Mouse (Mus musculus): ENCODE results near the gene Larp1. TPM values are rescaled to one million over a fixed set of nuclear protein-coding genes. Genes with fewer than 3 reads are reported as not detected.
"Not testable (repeated sequence)": the region's sequence is repeated elsewhere in the genome, so short reads cannot be mapped to it uniquely, and the experiment has no call there.

Gene Larp1
- polyA plus RNA-seq, 1 experiment from 2014 or later, result 14.9 TPM

DNA sequence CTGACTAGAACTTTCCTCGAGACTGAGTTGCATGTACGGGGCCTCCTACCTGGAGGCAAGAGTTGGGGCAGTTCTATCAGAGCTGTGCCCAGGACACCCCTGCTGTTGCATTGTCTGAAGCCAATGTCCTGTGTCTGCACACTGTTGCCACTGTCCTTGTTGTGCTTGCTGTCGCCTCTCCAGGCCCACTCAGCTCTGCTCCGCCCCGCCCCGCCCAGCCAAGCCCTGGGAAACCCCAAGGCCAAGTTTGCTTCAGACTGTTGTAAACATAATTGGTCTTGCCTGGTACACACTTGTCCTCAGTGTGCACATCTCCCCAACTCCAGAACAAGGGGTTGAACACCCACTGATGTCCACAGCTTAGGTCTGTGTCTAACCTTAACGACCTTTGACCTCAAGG is 50.9 kb downstream of the Larp1 start:
- H3K9me3 ChIP-seq (replicated peaks; ENCODE audit: control insufficient read depth, low read length); H3K4me2 ChIP-seq (ENCODE audit: low read depth, low read length); ATAC-seq (ENCODE audit: low read depth); H3K4me3 ChIP-seq (ENCODE audit: low read depth, low read length); H3K27me3 ChIP-seq (ENCODE audit: control insufficient read depth, insufficient read depth, low read depth, low read length); H3K4me1 ChIP-seq (ENCODE audit: control insufficient read depth, low read depth, low read length); H3K27ac ChIP-seq (ENCODE audit: low read length); H3K9ac ChIP-seq (ENCODE audit: low read depth, low read length): not testable (repeated sequence)
- peaks cover 47% of the 10 kb centered on the region for H3K36me3 ChIP-seq (ENCODE audit: control insufficient read depth, insufficient read depth)
- WGBS (ENCODE audit: insufficient replicate concordance), result 76% methylated on average over 7 of the region's 7 CpGs

DNA sequence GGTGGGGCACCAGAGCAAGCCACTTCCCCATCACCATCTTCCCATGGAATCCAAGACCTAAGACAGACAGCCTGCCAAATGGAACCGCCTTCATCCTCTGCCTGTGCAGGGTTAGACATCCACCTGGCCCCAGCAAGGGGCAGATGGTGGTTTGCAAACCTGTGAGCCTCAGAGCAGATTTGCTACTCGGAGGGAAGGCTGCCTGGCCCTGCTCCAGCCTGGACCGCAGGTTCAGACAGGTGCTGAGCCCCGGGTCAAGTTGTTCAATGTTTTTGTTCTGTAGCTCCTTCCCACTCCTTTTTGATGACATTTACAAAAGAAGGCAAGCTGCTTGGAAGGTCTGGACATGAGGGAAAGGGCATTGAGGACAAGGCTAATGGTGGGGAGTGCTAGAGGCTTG is 52.4 kb downstream of the Larp1 start:
- H3K4me1 ChIP-seq (ENCODE audit: control insufficient read depth, low read depth, low read length); H3K4me3 ChIP-seq (ENCODE audit: low read depth, low read length); H3K4me2 ChIP-seq (ENCODE audit: low read depth, low read length); H3K9ac ChIP-seq (ENCODE audit: low read depth, low read length); ATAC-seq (ENCODE audit: low read depth); H3K9me3 ChIP-seq (replicated peaks; ENCODE audit: control insufficient read depth, low read length); H3K27ac ChIP-seq (ENCODE audit: low read length); H3K27me3 ChIP-seq (ENCODE audit: control insufficient read depth, insufficient read depth, low read depth, low read length): not testable (repeated sequence)
- H3K36me3 ChIP-seq (ENCODE audit: control insufficient read depth, insufficient read depth), result peaks cover 35% of the 10 kb centered on the region
- 85% methylated on average over 4 of the region's 4 CpGs for WGBS (ENCODE audit: insufficient replicate concordance)

DNA sequence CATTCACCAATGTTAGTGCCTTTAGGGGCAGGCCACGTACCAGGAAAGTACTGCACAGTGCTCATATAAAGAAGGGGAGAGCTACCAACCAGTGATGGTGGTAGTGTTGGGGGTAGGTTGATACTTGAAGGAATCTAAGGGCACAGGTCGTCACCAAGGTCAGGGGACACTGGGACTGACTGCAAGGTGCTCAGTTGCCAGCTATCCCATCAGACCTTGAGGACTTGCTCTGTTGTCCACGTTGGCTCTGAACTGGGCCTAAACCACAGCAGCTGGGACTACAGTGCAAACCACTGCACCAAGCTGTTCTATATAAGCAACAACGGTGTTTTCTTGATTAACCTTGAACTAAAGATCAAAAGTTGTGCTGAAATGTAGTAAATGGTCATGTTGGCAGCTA is 53.7 kb downstream of the Larp1 start:
- no peaks in the 10 kb centered on the region for H3K9me3 ChIP-seq (replicated peaks; ENCODE audit: control insufficient read depth, low read length)
- WGBS (ENCODE audit: insufficient replicate concordance), result 75% methylated on average over 4 of the region's 4 CpGs
- no peak overlapping the region for H3K4me3 ChIP-seq (ENCODE audit: low read depth, low read length)
- H3K27ac ChIP-seq (ENCODE audit: low read length), result no peak overlapping the region
- no peaks in the 10 kb centered on the region for H3K4me1 ChIP-seq (ENCODE audit: control insufficient read depth, low read depth, low read length)
- H3K4me2 ChIP-seq (ENCODE audit: low read depth, low read length), result no peak overlapping the region
- peaks cover 22% of the 10 kb centered on the region for H3K36me3 ChIP-seq (ENCODE audit: control insufficient read depth, insufficient read depth)
- ATAC-seq (ENCODE audit: low read depth), result no peak
- no peak overlapping the region for H3K9ac ChIP-seq (ENCODE audit: low read depth, low read length)
- no peaks in the 10 kb centered on the region for H3K27me3 ChIP-seq (ENCODE audit: control insufficient read depth, insufficient read depth, low read depth, low read length)

DNA sequence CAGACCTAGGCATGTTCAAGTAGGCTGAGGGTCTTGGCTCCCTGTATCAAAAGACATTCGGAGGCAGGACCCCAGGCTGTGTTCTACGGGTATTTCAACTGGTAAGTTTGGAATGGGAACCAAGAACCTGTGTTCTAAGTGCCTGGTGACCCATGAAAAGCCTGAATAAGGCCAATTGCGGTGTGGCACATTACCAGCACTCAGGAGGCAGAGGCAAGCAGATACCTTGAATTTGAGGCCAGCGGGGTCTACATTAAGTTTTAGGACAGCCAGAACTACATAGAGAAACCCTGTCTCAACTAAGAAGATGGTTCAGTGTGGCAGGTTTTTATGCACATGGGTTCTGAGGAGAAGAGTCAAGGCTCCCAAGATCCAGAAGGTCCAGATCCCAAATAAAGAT is 56.2 kb downstream of the Larp1 start:
- Histone ChIP-seq H3K27ac (ENCODE audit: low read length) (no peak overlapping the region), H3K9ac (ENCODE audit: low read depth, low read length) (no peak overlapping the region), H3K4me2 (ENCODE audit: low read depth, low read length) (no peak overlapping the region), H3K4me1 (ENCODE audit: control insufficient read depth, low read depth, low read length) (no peaks in the 10 kb centered on the region), H3K9me3 (replicated peaks; ENCODE audit: control insufficient read depth, low read length) (no peaks in the 10 kb centered on the region), H3K36me3 (ENCODE audit: control insufficient read depth, insufficient read depth) (peaks cover 8% of the 10 kb centered on the region), H3K4me3 (ENCODE audit: low read depth, low read length) (no peak overlapping the region), H3K27me3 (ENCODE audit: control insufficient read depth, insufficient read depth, low read depth, low read length) (no peaks in the 10 kb centered on the region)
- WGBS (ENCODE audit: insufficient replicate concordance), result 71% methylated on average over 4 of the region's 4 CpGs
- ATAC-seq (ENCODE audit: low read depth), result no peak

DNA sequence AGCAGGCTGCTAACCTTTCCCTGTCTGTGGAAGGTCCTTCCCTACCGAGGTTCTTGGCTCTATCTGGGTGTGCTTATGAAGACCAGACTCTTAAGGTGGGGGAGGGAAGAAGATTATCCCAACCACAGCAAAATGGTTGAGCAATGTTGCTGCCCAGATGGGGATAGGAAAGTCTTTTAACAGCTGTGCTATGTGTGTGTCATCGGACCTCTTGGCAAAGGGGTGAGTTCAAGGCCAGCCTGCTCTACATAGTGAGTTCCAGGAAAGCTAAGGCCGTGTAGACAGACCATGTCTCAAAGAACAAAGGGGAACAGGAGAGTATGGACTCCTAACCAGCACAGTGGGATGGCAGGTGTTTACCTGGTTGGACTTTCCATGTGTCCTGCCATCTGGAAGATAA is 64.1 kb downstream of the Larp1 start:
- Histone ChIP-seq H3K9me3 (replicated peaks; ENCODE audit: control insufficient read depth, low read length) (no peaks in the 10 kb centered on the region), H3K4me1 (ENCODE audit: control insufficient read depth, low read depth, low read length) (no peaks in the 10 kb centered on the region), H3K4me3 (ENCODE audit: low read depth, low read length) (no peak overlapping the region), H3K36me3 (ENCODE audit: control insufficient read depth, insufficient read depth) (no peaks in the 10 kb centered on the region), H3K27me3 (ENCODE audit: control insufficient read depth, insufficient read depth, low read depth, low read length) (no peaks in the 10 kb centered on the region), H3K9ac (ENCODE audit: low read depth, low read length) (no peak overlapping the region), H3K27ac (ENCODE audit: low read length) (no peak overlapping the region), H3K4me2 (ENCODE audit: low read depth, low read length) (no peak overlapping the region)
- WGBS (ENCODE audit: insufficient replicate concordance), result 62% methylated on average over 3 of the region's 3 CpGs
- ATAC-seq (ENCODE audit: low read depth), result no peak

DNA sequence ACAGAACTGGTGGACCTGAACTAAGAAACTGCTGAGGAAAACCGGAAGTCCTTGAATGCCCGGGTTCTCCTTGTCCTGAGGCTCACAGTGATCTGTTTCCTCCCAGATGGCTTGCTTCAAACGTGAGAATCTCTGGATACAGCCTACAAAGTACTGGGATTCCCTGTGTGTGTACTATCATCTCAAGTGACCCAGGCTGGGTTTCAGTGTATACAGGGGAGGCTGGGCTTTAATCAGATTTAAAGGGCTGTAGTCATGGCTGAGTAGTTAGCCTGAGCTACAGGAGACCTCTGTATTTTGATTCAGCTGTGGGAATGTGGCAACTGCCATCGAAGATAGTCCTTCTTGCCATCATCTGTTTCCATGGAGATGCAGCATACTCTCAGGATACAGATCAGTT is 68.4 kb downstream of the Larp1 start:
- no peaks in the 10 kb centered on the region for H3K9me3 ChIP-seq (replicated peaks; ENCODE audit: control insufficient read depth, low read length)
- no peak overlapping the region for H3K9ac ChIP-seq (ENCODE audit: low read depth, low read length)
- no peaks in the 10 kb centered on the region for H3K27me3 ChIP-seq (ENCODE audit: control insufficient read depth, insufficient read depth, low read depth, low read length)
- H3K36me3 ChIP-seq (ENCODE audit: control insufficient read depth, insufficient read depth), result no peaks in the 10 kb centered on the region
- no peak overlapping the region for H3K4me2 ChIP-seq (ENCODE audit: low read depth, low read length)
- no peaks in the 10 kb centered on the region for H3K4me1 ChIP-seq (ENCODE audit: control insufficient read depth, low read depth, low read length)
- H3K27ac ChIP-seq (ENCODE audit: low read length), result no peak overlapping the region
- no peak for ATAC-seq (ENCODE audit: low read depth)
- H3K4me3 ChIP-seq (ENCODE audit: low read depth, low read length), result no peak overlapping the region
- WGBS (ENCODE audit: insufficient replicate concordance), result 62% methylated on average over 4 of the region's 4 CpGs

DNA sequence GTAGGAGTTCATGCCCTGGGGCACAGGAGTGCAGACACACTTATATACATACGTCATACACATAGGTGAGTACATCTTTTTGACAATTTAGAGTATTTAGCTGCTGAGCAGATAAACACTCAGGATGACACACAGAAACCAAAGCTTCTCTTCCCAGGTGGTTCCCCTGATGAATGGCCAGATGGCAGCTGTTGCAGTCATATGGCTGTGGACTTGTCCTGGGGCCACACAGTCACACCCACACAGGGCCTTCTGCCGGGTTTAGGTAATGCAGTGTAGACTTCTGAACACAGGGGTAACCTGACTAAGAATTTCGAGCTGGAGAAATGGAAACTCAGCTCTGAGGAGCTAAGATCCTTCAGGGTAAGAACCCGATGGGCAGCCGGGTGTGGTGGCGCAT is 72.9 kb downstream of the Larp1 start:
- H3K36me3 ChIP-seq (ENCODE audit: control insufficient read depth, insufficient read depth), result no peaks in the 10 kb centered on the region
- no peak overlapping the region for H3K4me2 ChIP-seq (ENCODE audit: low read depth, low read length)
- no peaks in the 10 kb centered on the region for H3K27me3 ChIP-seq (ENCODE audit: control insufficient read depth, insufficient read depth, low read depth, low read length)
- no peak overlapping the region for H3K4me3 ChIP-seq (ENCODE audit: low read depth, low read length)
- no peak for ATAC-seq (ENCODE audit: low read depth)
- 69% methylated on average over 6 of the region's 6 CpGs for WGBS (ENCODE audit: insufficient replicate concordance)
- H3K9ac ChIP-seq (ENCODE audit: low read depth, low read length), result no peak overlapping the region
- no peaks in the 10 kb centered on the region for H3K4me1 ChIP-seq (ENCODE audit: control insufficient read depth, low read depth, low read length)
- H3K27ac ChIP-seq (ENCODE audit: low read length), result no peak overlapping the region
- H3K9me3 ChIP-seq (replicated peaks; ENCODE audit: control insufficient read depth, low read length), result no peaks in the 10 kb centered on the region

DNA sequence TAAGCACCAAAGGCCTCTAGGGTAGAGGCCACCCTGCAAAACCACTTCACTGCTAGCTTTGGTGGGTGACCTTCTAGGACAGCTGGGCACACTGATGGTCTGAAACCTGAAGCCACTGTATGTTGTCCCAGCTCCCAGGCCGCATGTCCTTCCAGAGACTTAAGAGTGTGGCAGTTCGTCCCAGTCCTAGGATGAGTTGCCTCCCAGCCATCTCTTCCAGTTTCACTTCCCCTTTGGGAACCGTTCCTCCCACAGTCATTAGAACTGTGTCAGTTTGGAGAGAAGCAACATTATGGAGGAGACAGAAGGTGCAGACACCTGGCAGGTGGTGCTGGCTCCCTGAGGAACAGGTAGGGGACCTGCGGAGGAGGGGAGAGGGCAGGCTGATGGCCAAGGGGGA is 83.7 kb downstream of the Larp1 start:
- peaks cover 12% of the 10 kb centered on the region for H3K27me3 ChIP-seq (ENCODE audit: control insufficient read depth, insufficient read depth, low read depth, low read length)

DNA sequence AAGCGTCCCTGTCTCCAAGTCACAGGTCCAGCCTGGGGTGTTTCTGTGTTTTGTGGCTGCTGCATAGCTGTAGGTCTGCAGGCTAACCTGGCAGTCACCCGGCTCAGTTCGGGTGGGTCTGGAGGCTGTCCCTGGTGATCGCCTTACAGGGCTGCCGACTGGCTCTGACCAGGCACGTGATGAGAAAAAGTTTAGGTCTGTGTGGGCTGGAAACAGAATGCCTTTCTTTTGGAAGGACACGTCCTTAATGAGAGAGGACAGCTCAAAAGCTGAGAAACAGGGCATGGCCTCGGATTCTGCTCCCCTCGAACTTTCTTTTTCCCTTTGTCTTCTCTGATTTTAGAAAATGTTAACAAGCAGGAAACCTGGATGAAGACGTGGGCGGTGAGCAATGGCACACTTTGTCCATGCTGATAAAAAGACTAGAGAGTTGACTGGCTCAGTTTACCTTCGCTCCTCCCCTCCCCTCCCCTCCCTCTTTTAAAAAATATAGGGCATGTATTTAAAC is 84.2 kb downstream of the Larp1 start, which contains the start of gene Gm12248:
Gene Gm12248 (minus strand): TSS at position 114 of the 508 bp plus-strand sequence.
- Histone ChIP-seq H3K4me2 (ENCODE audit: low read depth, low read length) (peak within 1 kb of the TSS; percentile 43), H3K4me1 (ENCODE audit: control insufficient read depth, low read depth, low read length) (no peaks in the 10 kb centered on the region; the same call in 1 of the 2 replicates), H3K27me3 (ENCODE audit: control insufficient read depth, insufficient read depth, low read depth, low read length) (peaks cover 17% of the 10 kb centered on the region), H3K9ac (ENCODE audit: low read depth, low read length) (no peak within 1 kb of the TSS), H3K36me3 (ENCODE audit: control insufficient read depth, insufficient read depth) (no peaks in the 10 kb centered on the region), H3K4me3 (ENCODE audit: low read depth, low read length) (peak within 1 kb of the TSS; percentile 20), H3K27ac (ENCODE audit: low read length) (no peak within 1 kb of the TSS), H3K9me3 (replicated peaks; ENCODE audit: control insufficient read depth, low read length) (no peaks in the 10 kb centered on the region)
- peak; percentile 12; the same call in 1 of the 2 replicates for ATAC-seq (ENCODE audit: low read depth)
- WGBS (ENCODE audit: insufficient replicate concordance), result 15% methylated on average over 12 of the region's 12 CpGs

More for the DNA sequence above, 83.7 kb downstream of the Larp1 start:
- Histone ChIP-seq H3K4me2 (ENCODE audit: low read depth, low read length) (peak overlapping the region; percentile 43), H3K36me3 (ENCODE audit: control insufficient read depth, insufficient read depth) (no peaks in the 10 kb centered on the region), H3K4me3 (ENCODE audit: low read depth, low read length) (peak overlapping the region; percentile 20), H3K9ac (ENCODE audit: low read depth, low read length) (no peak overlapping the region), H3K9me3 (replicated peaks; ENCODE audit: control insufficient read depth, low read length) (no peaks in the 10 kb centered on the region), H3K4me1 (ENCODE audit: control insufficient read depth, low read depth, low read length) (no peaks in the 10 kb centered on the region; the same call in 1 of the 2 replicates), H3K27ac (ENCODE audit: low read length) (no peak overlapping the region)
- WGBS (ENCODE audit: insufficient replicate concordance), result 24% methylated on average over 4 of the region's 4 CpGs
- no peak for ATAC-seq (ENCODE audit: low read depth)

Measured in liver, embryonic 16.5 days (tissue).